Mouse (Mus musculus) midbrain, embryonic 11.5 days (tissue): ENCODE measurements at regions not wholly inside any gene's neighbourhood (a gene's known extent, or its start where the extent isn't known, plus 50 kb on each side); places are given as distances from the start of the nearest gene placed in this dataset.

Experiments
- ATAC-seq: fragments of 200-750 bp; cut with Nextera tagmentation; 2 replicates; pipeline ENCODE4 v1.8.0; 2017; ENCODE audit warnings: moderate TSS enrichment, moderate library complexity; ENCODE audit not compliant: low FRiP score
- DNase-seq: peaks from one replicate; pipeline ENCODE4 v3.0.0; 2015; ENCODE audit warnings: low spot score; ENCODE audit errors: missing footprints
- H3K27ac ChIP-seq: fragments of 300-500 bp; sonication (generic); 2 replicates; pipeline ENCODE4 v1.5.1; 2014; ENCODE audit warnings: low read depth, low read length
- H3K27me3 ChIP-seq: fragments of 300-500 bp; sonication (generic); 2 replicates; pipeline ENCODE4 v1.6.1; 2014; ENCODE audit warnings: mild to moderate bottlenecking, low read length, moderate library complexity, mixed read lengths; ENCODE audit not compliant: control insufficient read depth, insufficient read depth
- H3K36me3 ChIP-seq: fragments of 300-500 bp; sonication (generic); 2 replicates; pipeline ENCODE4 v1.6.1; 2014; ENCODE audit warnings: mild to moderate bottlenecking, low read length, moderate library complexity, mixed read lengths; ENCODE audit not compliant: control insufficient read depth, insufficient read depth
- H3K4me1 ChIP-seq: fragments of 300-500 bp; sonication (generic); 2 replicates; pipeline ENCODE4 v1.6.1; 2014; ENCODE audit warnings: low read length; ENCODE audit not compliant: control insufficient read depth, insufficient read depth
- H3K4me2 ChIP-seq: fragments of 300-500 bp; sonication (generic); 2 replicates; pipeline ENCODE4 v1.6.1; 2014; ENCODE audit warnings: mild to moderate bottlenecking, moderate library complexity
- H3K4me3 ChIP-seq: fragments of 300-500 bp; sonication (generic); 2 replicates; pipeline ENCODE4 v1.5.1; 2014; ENCODE audit warnings: low read depth, low read length
- H3K9ac ChIP-seq: fragments of 300-500 bp; sonication (generic); 2 replicates; pipeline ENCODE4 v1.6.1; 2014; ENCODE audit warnings: low read length
- H3K9me3 ChIP-seq: fragments of 300-500 bp; sonication (generic); 2 replicates; pipeline ENCODE4 v1.6.1; 2016; ENCODE audit warnings: low read length; ENCODE audit not compliant: control insufficient read depth
- WGBS: fragments of 180-500 bp; shearing (Covaris S2); extraction: QIAGEN DNeasy Blood & Tissue Kit; methylation state at CpG from one replicate; pipeline ENCODE4 v1.1.7; 2014; 5-methylcytosine and 5-hydroxymethylcytosine counted together

DNA sequence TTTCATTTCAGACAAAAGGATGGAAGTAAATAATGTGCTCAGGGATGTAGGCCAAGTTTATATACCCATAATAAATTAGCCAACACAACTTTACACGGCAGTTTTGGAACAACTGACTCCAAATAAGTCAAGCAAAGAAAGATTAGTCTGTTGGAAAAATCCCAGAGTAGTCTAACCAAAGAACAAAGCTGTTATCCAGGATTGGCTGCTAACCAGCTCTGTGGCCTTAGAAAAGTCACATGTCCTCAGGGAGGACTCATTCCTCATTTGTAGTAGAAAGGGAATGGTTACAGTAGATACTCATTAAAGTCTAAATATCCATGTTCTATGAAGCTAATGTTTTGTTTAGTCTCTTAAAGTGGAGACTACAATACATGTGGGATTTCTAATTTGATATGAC, 130.6 kb upstream of the Mid1 start:
- Histone ChIP-seq H3K4me1 (no peaks in the 10 kb centered on the region), H3K36me3 (no peaks in the 10 kb centered on the region)

DNA sequence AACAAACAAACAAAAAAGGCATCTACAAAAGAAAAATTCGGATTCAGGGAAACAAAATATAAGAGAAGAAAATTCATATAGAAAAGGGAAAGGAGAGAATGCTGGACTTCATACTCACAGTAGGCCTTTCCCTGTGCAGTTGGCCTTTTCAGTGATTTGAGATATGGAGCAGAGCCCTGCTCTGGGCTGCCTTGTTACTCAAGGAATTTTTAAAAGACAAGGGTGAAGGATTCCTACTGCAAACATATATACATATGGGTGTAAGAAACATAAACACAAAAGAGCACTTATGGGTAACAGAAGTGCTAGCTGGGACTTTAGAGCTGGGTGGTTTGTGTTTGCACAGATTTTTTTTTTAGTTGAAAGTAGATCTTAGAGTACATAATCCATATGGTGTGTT, 132.1 kb upstream of the Mid1 start:
- Histone ChIP-seq H3K9me3 (no peaks in the 10 kb centered on the region), H3K9ac (no peak overlapping the region), H3K4me3 (no peak overlapping the region), H3K27me3 (no peaks in the 10 kb centered on the region), H3K27ac (no peak overlapping the region), H3K36me3 (no peaks in the 10 kb centered on the region), H3K4me2 (no peak overlapping the region), H3K4me1 (no peaks in the 10 kb centered on the region)
- 70% methylated on average over 1 of the region's 1 CpGs for WGBS
- no peak for ATAC-seq
- no peak for DNase-seq

More for the DNA sequence above, 130.6 kb upstream of the Mid1 start:
- H3K4me2 ChIP-seq: no peak overlapping the region
- peaks cover 2% of the 10 kb centered on the region; the same call in 1 of the 2 replicates for H3K27me3 ChIP-seq
- no peak overlapping the region for H3K9ac ChIP-seq
- WGBS: 81% methylated on average over 1 of the region's 1 CpGs
- no peaks in the 10 kb centered on the region for H3K9me3 ChIP-seq
- no peak overlapping the region for H3K4me3 ChIP-seq
- H3K27ac ChIP-seq: no peak overlapping the region
- DNase-seq (no peak), ATAC-seq (no peak)

DNA sequence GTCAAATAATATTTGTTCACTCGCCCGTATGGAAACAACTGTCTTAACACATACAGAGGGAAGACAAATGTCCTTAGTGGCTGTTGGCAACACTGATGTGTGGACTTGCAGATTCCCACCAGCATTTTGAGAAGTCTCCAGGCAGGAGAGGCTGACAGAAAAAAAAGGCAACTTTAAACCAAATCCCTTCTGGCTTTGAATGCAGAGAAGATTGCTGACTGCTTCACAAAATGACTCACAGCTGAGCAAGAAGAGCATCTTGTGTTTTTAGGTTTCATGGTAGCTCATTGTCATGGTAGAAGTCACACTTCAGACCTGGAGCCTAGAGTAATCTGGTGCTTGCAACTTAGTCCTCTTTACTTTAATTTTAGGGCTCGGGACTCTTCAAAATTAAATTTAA, 141.0 kb upstream of the Mid1 start:
- no peak overlapping the region for H3K4me3 ChIP-seq
- 96% methylated on average over 3 of the region's 3 CpGs for WGBS
- ATAC-seq: no peak
- no peaks in the 10 kb centered on the region for H3K9me3 ChIP-seq
- H3K27ac ChIP-seq: no peak overlapping the region
- no peaks in the 10 kb centered on the region for H3K4me1 ChIP-seq
- H3K27me3 ChIP-seq: no peaks in the 10 kb centered on the region
- no peak overlapping the region for H3K9ac ChIP-seq
- no peak overlapping the region for H3K4me2 ChIP-seq
- no peaks in the 10 kb centered on the region for H3K36me3 ChIP-seq
- no peak for DNase-seq

- Histone ChIP-seq H3K4me3 (no peak overlapping the region), H3K36me3 (no peaks in the 10 kb centered on the region), H3K27ac (no peak overlapping the region), H3K9ac (no peak overlapping the region), H3K4me2 (no peak overlapping the region), H3K27me3 (no peaks in the 10 kb centered on the region; the same call in 1 of the 2 replicates), H3K4me1 (no peaks in the 10 kb centered on the region), H3K9me3 (no peaks in the 10 kb centered on the region)
- ATAC-seq: no peak
- DNase-seq: no peak
Observed at GRCm38 (mm10) chrX:169508229-169508628, 176.8 kb upstream of the Mid1 start.

DNA sequence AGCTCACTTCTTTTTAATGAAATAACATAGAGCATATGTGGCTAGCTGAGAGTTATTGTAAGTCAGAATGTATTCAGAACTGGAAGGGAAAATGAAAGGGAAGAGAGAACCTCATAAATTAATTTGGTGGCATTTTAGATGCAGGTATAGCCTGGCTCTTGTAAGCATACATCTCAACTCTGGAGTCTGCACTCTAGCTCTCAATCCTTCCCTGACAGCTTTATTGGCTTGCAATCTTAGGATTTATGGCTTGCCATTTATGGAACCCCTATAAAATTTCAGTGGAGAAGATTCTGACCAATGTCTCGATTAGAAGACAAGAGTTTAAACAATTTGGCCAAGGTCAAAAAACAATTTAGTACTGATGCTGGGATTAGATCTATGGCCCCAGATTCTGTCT, 173.4 kb upstream of the Hccs start:
- Histone ChIP-seq H3K27me3 (no peaks in the 10 kb centered on the region; the same call in 1 of the 2 replicates), H3K27ac (no peak overlapping the region), H3K9ac (no peak overlapping the region), H3K36me3 (no peaks in the 10 kb centered on the region), H3K4me2 (no peak overlapping the region), H3K9me3 (no peaks in the 10 kb centered on the region), H3K4me3 (no peak overlapping the region), H3K4me1 (no peaks in the 10 kb centered on the region)
- 65% methylated on average over 1 of the region's 1 CpGs for WGBS
- DNase-seq: no peak
- ATAC-seq: no peak

GRCm38 (mm10) chrX:169473518-169473917, 153.3 kb upstream of the Hccs start:
- ATAC-seq (no peak), DNase-seq (no peak)
- H3K36me3 ChIP-seq: no peaks in the 10 kb centered on the region
- H3K4me3 ChIP-seq: no peak overlapping the region
- no peak overlapping the region for H3K27ac ChIP-seq
- peaks cover 2% of the 10 kb centered on the region; the same call in 1 of the 2 replicates for H3K27me3 ChIP-seq
- no peak overlapping the region for H3K9ac ChIP-seq
- H3K4me1 ChIP-seq: no peaks in the 10 kb centered on the region
- no peak overlapping the region for H3K4me2 ChIP-seq
- 85% methylated on average over 2 of the region's 2 CpGs for WGBS
- H3K9me3 ChIP-seq: no peaks in the 10 kb centered on the region

DNA sequence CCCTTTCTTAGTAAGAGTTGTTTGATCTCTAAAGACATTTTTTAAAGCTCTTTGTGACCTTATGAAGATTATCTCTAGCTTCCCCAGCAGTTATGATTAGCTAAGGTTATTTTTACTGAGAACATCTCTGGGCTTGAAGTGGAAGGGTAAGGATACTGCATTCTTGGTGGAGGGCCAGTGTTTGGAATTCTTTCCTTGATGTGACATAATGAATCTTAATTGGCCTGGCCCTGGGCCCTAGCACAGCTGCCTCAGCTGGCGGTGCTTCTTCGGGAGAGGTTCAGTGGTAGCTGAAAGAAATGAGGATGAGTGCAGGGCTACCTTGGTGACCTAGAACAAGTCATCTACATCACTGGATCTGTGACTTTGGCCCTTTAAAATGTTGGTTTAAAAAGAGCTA, 150.5 kb upstream of the Hccs start:
- no peak overlapping the region for H3K4me2 ChIP-seq
- no peak for ATAC-seq
- no peak overlapping the region for H3K4me3 ChIP-seq
- H3K27me3 ChIP-seq: peaks cover 2% of the 10 kb centered on the region; the same call in 1 of the 2 replicates
- H3K27ac ChIP-seq: no peak overlapping the region
- H3K9me3 ChIP-seq: no peaks in the 10 kb centered on the region
- no peaks in the 10 kb centered on the region for H3K36me3 ChIP-seq
- H3K4me1 ChIP-seq: no peaks in the 10 kb centered on the region
- 45% methylated on average over 2 of the region's 2 CpGs for WGBS
- H3K9ac ChIP-seq: no peak overlapping the region
- DNase-seq: peak; percentile 82

GRCm38 (mm10) chrX:169450159-169450558, 130.0 kb upstream of the Hccs start:
- Histone ChIP-seq H3K36me3 (no peaks in the 10 kb centered on the region), H3K9me3 (no peaks in the 10 kb centered on the region), H3K27me3 (no peaks in the 10 kb centered on the region; the same call in 1 of the 2 replicates), H3K4me3 (no peak overlapping the region), H3K4me1 (no peaks in the 10 kb centered on the region), H3K4me2 (no peak overlapping the region), H3K27ac (no peak overlapping the region), H3K9ac (no peak overlapping the region)
- no peak for ATAC-seq
- WGBS: 74% methylated on average over 3 of the region's 3 CpGs
- DNase-seq: no peak

- Histone ChIP-seq H3K4me2 (no peak overlapping the region), H3K9me3 (no peaks in the 10 kb centered on the region), H3K27ac (no peak overlapping the region), H3K4me3 (no peak overlapping the region), H3K27me3 (no peaks in the 10 kb centered on the region), H3K36me3 (no peaks in the 10 kb centered on the region), H3K4me1 (no peaks in the 10 kb centered on the region), H3K9ac (no peak overlapping the region)
- DNase-seq: no peak
- ATAC-seq: no peak
Observed at GRCm38 (mm10) chrX:169439546-169439945, 119.4 kb upstream of the Hccs start.

DNA sequence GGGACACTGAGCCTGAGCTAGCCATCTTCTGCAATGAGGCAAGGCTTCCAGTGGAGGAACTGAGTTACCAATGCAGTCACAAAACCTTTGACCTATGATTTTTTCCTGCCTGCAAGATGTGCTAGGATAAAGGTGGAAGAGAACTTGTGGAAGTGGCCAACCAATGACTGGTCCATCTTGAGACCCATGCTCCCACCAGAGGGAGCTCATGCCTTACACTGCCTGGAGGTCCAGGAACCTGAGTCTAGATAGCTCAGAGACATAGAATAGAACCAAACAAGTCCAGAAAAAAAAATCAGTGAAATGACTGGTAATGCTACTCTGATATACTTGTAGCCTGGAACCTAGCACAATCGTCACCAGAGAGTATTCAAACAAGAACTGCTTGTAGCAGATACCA, 118.5 kb upstream of the Hccs start:
- Histone ChIP-seq H3K27me3 (no peaks in the 10 kb centered on the region; the same call in 1 of the 2 replicates), H3K27ac (no peak overlapping the region), H3K9me3 (no peaks in the 10 kb centered on the region), H3K4me1 (no peaks in the 10 kb centered on the region), H3K9ac (no peak overlapping the region), H3K36me3 (no peaks in the 10 kb centered on the region), H3K4me3 (no peak overlapping the region), H3K4me2 (no peak overlapping the region)
- no peak for DNase-seq
- WGBS: 69% methylated on average over 1 of the region's 1 CpGs
- ATAC-seq: no peak
